Mouse (Mus musculus) urinary bladder, postnatal 14 days (tissue): Measurements from ENCODE around the gene Cd200r3.

Experiments
- DNase-seq: peaks from one replicate; pipeline ENCODE4 v3.0.0; 2021; ENCODE audit warnings: low spot score

The Cd200r3 gene

DNA sequence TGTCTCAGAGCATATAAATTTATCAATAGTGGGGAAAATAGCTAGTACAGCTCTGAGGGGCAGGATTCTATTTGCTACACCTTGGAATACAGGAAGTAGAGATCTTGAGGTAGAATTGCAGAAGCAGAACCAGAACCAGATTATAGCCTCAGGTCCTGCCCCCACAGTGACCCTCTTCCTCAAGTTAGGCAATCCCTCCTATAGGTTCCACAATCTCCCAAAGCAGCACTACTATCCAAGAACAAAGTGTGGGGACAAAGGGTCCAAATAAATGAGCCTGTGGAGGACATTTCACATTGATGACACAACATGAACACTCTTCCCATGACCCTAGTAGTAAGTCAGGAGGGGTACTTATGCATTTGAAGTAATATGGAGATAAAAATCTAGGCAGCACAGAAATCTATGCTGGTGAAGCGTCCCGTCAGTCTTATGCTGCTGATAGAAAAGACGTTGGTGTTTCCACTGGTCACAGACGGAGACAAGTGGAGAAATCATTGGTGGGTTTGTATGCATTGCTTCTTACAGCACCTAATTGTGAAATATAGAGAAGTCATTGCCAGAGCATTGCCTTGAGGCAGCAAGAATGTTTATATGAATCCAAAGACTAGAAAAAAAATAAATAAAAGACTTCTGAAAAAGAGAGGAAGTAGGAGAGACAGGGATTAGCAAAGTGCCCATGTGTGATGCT is 45.3 kb downstream of the Cd200r3 start:
- DNase-seq: no peak

- DNase-seq: no peak
Observed at GRCm38 (mm10) chr16:44993319-44994019, 50.0 kb downstream of the Cd200r3 start.

DNA sequence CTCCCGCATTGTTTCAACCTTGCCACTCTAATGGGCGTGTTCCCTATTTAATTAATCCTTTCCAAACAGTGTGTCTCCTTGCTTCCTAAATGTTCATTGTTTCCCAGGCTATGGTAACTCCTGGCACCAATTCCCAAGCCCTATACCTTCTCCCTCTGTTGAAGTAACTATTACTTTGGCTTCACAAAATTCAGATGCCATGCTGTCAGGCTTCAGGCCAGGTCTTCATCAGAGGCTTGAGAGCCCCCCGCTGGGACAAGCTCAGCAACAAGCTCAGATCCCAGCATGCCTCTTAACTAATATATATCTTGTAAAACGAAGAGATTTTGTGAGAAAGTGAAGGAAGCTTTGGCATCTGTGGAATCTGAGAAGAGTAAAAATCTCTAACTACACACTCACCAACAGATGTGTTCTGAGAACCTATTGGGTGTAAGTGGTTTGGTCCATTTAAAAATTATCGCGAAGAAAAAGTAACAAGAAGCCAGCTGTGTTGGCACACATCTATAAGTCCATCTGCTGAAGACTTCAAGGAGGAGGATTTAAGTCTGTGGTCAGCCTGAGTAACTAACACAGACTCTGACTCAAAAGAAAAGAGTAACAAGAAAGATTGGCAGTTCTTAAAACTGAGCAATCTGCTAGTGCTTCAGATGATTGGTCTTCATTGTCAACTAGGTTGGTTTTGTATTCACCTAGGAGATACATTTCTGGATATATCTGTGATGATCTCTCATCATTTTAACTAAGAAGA is 50.9 kb downstream of the Cd200r3 start:
- no peak for DNase-seq

- no peak for DNase-seq
Observed at GRCm38 (mm10) chr16:44995111-44995510, 51.6 kb downstream of the Cd200r3 start.

DNA sequence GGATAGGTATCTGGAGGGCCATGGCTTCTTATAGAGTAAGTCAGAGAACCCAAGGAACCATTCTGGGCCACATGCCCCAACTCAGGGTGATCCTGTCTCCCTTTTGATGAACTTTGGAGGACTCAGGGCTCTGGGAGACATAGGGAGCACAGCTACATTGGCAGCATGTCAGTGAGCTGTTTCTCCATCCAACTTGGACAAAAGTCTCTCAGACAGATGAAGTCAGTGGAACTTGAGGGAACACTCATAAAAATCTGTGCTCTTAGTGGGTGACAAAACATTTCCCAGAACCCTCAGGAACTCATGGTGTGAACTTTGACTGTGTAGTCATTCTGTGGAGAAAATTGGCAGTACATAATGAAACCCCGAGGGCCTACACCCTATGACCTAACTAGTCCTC is 53.2 kb downstream of the Cd200r3 start:
- DNase-seq: no peak

GRCm38 (mm10) chr16:44999537-44999936 is 56.1 kb downstream of the Cd200r3 start:
- no peak for DNase-seq

DNA sequence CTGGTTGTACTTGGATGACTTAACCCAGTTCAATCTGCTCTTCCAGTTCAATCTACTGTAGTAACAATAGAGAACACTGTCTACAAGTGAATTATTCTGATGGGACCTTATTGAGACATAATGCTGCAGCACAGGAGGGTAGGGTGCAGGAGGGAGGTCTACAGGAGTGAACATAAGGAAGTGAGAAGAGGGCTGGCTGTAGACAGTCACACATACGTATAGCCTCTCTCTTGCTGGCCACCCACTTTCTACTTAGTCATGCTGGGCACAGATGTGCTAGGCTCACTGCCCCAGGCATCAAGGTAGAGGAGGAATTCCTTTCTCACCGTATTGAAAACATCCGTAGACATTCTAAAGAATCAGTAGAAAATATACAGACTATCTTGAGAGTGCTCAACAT is 61.0 kb downstream of the Cd200r3 start:
- no peak for DNase-seq

DNA sequence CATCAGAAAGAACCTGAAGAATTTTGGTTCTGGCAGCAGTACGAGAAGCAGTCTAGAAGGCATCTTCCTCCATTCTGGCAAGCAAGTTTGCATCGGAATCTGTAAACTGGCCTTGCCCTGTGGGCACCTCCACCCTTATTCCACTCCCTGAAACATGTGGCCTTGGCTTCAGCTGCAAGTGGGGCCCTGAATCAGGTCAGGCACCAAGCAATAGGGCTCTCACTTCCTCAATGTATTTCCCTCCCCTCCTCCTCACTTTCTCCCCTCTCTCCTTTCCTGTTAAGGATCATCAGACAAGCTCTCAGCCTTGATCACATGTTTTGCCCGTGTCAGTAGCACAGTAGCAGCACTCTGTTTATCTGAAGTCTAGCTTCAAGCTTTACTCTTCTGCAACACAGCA is 61.8 kb downstream of the Cd200r3 start:
- no peak for DNase-seq

- no peak for DNase-seq
Observed at GRCm38 (mm10) chr16:45006971-45007370, 63.5 kb downstream of the Cd200r3 start.

GRCm38 (mm10) chr16:45007807-45008206 is 64.3 kb downstream of the Cd200r3 start:
- no peak for DNase-seq

DNA sequence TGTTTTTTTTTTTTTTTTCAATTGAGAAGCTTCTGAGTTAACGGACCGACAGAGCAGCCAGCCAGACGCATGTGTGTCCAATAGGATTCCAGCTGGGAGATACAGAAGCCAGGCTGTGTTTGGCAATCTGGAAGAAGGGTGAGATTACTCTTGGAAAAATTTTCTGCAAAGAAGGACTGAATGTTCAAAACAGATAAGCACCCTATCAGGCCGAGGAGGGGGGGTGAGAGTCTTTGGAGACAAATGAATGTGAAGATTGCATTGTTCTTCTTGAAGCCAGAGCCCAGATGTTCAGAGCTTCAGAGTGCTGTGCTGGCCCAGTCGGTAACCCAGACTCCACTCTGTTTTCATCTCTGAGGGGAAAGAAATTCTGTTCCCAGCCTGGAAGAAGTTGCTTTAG is 66.2 kb downstream of the Cd200r3 start:
- peak; percentile 60 for DNase-seq

- peak; percentile 18 for DNase-seq
Observed at GRCm38 (mm10) chr16:45015591-45015990, 72.1 kb downstream of the Cd200r3 start.

GRCm38 (mm10) chr16:45016488-45016887 is 73.0 kb downstream of the Cd200r3 start:
- no peak for DNase-seq

- DNase-seq: no peak
Observed at GRCm38 (mm10) chr16:45018868-45019267, 75.4 kb downstream of the Cd200r3 start.

DNA sequence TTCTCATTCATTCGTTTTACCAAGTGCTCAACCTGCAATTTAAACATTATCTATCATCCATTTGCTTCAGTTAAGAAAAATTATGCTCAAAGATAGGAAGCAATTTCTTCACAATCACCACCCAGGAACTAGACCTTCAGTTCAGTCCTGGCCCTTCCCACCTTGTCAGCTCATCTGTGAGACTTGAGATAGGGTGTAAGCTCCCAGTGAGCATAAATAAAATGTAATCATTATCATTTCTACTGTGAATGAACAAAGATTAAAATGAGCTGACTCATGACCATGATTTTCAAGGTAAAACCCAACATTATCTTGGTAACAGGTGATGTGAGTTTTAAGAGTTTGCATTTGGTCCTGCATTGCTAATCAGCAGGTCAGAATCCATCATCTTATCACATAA is 76.6 kb downstream of the Cd200r3 start:
- DNase-seq: no peak

DNA sequence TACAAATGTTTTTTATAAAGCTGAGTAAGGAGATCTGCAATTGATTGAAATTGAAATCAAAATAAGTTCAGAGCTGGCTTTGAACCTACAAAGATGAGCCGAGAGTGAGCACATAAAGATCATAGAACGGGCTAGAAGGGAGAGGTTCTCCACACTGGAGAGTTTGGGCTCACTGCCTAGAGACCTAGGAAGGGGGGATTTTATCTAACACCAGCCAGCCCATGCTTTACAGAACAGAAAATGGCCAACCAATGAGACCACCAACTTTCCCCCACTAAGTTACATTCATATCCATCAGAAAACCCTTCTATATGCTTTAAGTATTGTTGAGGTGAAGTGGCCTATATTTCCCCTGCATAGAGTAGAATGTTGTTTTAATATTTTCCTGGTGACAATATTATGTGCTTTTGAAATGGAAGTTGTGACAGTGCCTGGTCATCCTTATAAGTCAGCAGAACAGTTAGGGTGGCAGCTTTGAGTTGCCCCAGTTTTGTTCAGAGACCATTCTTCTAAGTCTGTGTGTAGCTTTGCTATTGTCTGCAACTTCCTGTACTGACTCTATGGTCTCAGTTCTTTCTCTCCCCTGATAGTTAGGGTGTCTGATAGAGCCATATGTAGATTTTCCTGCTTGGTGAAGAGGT is 77.3 kb downstream of the Cd200r3 start:
- DNase-seq: no peak

- no peak for DNase-seq
Observed at GRCm38 (mm10) chr16:45021443-45021842, 78.0 kb downstream of the Cd200r3 start.

DNA sequence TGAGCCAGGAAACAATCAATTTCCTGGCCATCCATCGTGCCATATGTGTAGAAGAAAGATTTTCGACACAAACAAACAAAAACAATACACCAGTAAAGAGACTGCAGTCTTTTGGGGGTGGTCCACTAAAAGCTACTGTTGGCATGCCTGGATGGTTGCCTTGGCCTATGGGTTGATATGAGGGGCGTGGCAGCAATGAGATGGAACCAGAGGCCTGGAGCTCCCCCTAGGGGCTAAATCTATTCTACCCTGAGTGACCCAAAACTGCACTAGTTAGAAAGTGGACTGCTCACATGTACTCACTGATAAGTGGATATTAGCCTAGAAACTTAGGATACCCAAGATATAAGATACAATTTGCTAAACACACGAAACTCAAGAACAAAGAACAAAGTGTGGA is 80.4 kb downstream of the Cd200r3 start:
- peak; percentile 69 for DNase-seq

DNA sequence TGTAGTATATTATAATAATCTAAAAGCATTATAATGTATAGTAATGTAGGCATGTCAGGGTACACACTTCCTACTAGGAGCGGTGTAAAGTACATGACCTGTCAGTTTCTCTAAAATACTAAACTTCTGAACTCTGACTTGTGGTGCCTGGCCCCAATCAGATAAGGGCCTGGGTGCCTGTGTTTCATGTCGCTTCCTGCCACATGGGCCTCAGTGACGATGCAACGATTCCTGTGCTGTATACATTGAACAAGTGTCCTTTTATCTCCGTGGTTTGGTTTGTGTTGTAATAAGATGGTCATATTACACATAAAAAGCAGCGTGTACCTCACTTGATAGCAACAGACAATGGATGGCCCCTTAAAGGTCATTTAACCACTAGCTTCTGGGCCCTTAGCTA is 81.8 kb downstream of the Cd200r3 start:
- no peak for DNase-seq

GRCm38 (mm10) chr16:45029080-45029479 is 85.6 kb downstream of the Cd200r3 start:
- no peak for DNase-seq

DNA sequence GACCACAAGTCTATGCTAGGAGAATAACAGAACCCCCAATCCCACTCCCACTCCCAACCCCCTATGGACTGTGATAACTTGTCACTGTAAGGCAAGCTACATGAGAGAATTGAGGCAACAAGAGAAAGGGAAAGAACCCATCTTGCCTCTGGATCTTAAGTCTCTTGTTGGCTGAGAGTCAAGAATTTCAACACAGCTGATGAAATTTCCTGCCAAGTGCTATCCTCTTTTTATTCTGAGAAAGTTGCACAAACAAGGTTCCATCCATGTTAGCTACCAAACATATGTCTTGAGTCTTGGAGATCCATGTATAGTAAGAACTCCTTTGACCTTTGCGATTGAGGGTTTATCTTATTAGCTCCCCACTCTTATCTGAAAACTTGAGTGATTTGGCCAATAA is 86.0 kb downstream of the Cd200r3 start:
- no peak for DNase-seq

DNA sequence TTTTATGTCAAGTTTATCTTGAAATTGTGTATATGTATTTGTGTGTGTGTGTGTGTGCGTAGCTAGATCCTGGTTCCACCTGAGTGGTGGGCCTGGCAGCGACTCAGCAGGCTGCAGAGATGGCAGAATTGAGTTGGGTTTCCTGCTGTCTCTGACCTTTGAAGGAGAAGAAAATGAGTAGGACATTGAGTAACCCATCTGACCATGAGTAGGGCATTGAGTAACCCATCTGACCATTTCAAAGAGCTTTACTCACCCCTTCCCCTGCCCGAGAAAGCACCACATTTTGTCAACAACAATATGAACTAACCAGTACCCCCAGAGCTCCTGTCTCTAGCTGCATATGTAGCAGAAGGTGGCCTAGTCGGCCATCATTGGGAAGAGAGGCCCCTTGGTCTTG is 86.6 kb downstream of the Cd200r3 start:
- no peak for DNase-seq

GRCm38 (mm10) chr16:45030796-45031195 is 87.3 kb downstream of the Cd200r3 start:
- DNase-seq: peak; percentile 17
